Mouse (Mus musculus): Measurements from ENCODE around the gene Pawr.
"Not testable (repeated sequence)": the region's sequence is repeated elsewhere in the genome, so short reads cannot be mapped to it uniquely, and the experiment has no call there.

Gene Pawr

DNA sequence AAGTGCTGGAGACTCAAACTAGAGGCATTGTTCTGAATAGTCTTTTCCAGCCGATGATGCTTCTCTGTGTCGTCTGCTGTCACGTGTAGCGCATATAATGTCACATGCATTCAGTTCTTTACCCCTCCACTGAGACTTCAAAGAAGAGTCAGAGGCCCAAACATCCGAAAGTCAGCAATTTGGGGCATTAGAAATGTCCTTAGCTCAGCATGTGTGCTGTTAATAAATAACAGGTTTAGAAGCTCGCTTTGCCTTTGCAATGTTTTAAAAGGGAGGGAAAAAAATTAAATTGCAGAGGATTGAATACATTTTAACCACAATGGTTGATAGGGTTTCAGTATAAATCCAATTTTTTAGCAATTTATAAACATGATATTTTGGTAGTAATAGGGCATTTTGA lies 18.1 kb upstream of the Pawr start:
- in situ Hi-C loops (cut with MboI, MseI), result no loop called here

DNA sequence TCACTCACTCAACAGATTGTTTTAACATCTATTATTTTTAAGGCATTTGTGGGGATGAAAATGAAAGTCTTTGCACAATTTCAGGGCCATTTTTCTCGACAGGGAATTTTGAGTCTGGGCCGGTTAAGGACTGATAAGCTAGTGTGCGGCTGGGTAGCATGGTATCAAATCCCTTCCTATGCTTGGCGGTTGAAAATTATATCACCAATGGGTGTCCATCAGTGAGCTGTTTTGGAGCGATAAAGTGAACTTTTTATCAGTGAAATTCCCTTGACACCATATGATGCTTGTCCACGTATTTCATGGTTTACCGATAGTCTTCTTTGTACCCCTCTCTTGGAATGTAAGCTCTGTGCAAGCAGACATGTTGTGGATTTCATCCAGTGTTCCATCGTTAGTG lies 17.5 kb upstream of the Pawr start:
- in situ Hi-C loops (cut with MboI, MseI), result no loop called here

GRCm38 (mm10) chr10:108315236-108315635 lies 16.7 kb upstream of the Pawr start:
- in situ Hi-C loops (cut with MboI, MseI), result no loop called here

GRCm38 (mm10) chr10:108328356-108328755 lies 3.6 kb upstream of the Pawr start:
- in situ Hi-C loops (cut with MboI, MseI), result no loop called here

DNA sequence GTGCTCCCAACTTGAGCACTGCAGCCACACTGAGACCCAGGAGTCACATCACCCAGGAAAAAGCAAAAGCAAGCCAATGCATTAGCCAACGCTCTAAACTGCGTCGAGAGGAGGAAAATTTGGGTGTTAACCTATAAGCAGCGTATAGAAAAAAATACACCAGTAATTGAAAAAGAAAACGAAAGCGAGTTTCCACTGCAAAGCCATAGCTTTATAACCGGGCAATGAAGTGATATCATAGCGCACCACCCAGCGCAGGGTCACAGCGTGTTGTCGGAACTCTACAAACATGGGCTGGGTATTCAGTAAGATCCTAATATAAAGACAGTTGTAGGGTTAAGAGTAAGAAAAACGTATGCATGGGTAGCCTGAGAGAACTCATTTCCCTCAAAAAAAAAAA lies 2.9 kb upstream of the Pawr start:
- in situ Hi-C loops (cut with MboI, MseI), result no loop called here

DNA sequence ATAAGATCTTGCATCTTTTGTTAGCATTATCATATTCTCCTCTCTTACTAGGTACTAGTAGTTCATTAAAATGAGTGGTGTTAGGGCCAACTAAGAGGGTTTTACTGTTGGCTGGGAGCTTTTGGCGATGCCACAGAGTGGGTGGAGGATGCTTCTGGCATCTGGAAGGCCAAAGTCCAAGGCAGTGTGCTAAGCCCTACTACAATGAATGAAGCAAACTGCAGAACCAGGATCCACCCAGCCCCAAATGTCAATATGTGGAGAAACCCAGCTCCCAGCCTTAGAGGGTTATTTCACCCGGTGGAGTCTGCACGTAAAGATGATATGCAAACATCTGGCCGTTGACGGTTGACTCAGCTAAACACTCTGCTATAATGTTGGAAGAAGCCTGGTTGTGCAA lies 2.1 kb upstream of the Pawr start:
- in situ Hi-C loops (cut with MboI, MseI), result no loop called here

DNA sequence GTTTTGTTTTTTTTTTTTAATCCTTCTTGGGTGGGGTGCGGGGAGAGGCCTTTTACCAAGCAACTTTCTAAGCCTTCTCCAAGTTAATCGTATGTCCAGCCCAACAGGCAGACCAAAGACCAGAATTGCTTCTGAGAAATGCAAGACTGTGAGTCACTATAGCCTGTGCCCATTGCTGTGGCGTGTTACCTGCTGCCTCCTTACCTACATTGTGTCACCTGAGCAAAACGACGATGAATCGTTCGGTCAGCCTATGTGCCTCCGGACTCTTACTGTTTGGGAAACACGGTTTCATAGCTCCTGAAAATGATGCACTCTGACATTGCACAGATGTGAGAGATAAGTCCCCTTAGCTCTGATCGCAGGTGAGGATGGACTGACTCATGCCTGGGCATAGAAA lies 957 bp upstream of the Pawr start:
- in situ Hi-C loops (cut with MboI, MseI), result no loop called here

- in situ Hi-C loops (cut with MboI, MseI), result no loop called here
Measured at GRCm38 (mm10) chr10:108332571-108333541, 935 bp downstream of the Pawr start.

GRCm38 (mm10) chr10:108333642-108334041 lies 1.7 kb downstream of the Pawr start:
- in situ Hi-C loops (cut with MboI, MseI), result no loop called here

DNA sequence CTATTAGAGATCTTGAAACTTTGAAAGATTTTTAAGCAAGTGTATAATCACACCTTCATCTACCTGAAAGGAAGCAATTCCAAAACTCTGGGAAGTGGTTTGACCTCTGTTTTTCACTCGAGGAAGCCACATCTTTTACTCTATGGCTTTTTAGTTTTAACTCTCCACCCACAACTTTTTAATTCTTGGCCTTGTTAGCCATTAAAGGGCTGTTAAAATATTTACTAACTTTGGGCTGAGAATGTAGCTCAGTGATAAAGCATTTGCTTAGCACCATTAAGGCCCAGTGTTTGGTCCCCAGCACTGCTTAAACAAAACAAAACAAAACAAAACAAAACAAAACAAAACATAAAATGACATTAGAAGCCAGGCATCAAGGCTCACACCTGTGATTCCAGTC lies 2.2 kb downstream of the Pawr start:
- in situ Hi-C loops (cut with MboI, MseI), result no loop called here

GRCm38 (mm10) chr10:108335736-108336292 lies 3.9 kb downstream of the Pawr start:
- in situ Hi-C loops (cut with MboI, MseI), result no loop called here

DNA sequence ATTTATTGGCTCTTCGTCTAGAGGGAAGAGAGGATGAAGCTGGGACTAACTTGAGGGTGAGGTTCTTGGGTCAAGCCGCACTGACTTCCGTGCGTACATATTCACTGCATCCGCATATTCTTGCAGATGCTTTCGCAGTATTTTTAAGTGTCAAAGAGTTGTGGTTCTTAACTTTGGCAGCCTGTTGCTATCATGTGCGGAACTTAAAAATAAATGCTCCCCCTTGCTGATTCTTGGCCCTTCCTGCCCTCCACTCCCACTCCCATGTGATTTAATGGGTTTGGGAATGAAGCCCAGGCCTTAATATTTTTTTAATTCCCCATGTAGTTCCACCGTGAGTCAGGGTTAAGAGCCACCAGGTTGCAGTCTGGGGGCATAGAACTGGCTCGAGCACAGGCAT lies 4.7 kb downstream of the Pawr start:
- in situ Hi-C loops (cut with MboI, MseI), result no loop called here

- in situ Hi-C loops (cut with MboI, MseI), result no loop called here
Measured at GRCm38 (mm10) chr10:108338055-108338961, 6.4 kb downstream of the Pawr start.

- in situ Hi-C loops (cut with MboI, MseI), result no loop called here
Measured at GRCm38 (mm10) chr10:108339118-108339517, 7.2 kb downstream of the Pawr start.

DNA sequence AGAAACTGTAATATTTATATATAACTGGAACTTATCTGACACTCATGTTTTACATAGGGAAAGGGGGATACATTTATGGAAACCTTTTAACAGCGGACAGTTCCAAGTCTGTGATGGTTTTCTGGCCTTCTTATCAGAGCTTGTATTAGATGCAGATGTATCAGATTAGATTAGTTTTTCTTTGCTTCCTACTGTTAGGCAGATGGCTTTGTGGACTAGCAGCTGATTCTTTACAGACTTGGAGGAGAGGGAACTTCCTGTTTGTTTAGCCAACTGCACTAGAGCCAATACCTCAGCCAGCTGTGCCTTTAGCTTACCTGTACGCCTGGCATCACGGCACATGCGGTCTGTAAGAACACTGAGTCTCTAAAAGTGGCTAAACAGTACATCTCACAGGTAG lies 8.0 kb downstream of the Pawr start:
- in situ Hi-C loops (cut with MboI, MseI), result no loop called here

DNA sequence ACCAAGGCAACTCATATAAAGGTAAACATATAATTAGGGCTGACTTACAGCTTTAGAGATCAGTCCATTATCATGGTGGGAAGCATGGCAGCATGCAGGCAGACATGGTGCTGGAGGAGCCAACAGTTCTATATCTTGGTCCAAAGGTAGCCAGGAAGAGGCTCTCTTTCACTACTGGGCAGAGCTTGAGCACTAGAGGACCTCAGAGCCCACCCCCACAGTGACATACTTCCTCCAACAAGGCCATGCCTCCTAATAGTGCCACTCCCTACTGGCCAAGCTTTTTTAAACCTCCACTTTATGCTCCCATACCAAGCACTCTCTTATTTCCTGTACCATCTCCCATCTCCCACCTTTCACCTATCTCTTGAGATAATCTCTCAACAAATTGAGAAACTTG lies 11.8 kb downstream of the Pawr start:
- in situ Hi-C loops (cut with MboI, MseI), result no loop called here

DNA sequence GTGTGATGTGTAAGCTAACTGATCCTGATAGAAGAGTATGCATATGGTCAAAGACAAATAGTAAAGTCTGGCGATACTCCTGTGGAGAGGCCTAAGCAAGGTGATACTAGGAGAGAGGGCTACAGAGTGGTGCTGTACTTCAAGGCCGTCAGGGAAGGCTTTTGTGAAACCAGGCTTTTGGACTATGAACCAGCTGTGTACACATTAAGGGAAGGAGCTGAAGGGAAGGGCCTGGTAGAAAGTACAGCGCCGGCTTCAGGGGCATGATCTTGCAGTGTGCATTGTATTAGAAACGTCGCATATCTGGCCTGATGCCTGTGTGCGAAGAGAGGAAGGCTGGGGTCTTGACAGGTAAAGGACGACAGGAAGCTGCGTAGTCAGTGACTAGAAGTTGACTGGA lies 13.2 kb downstream of the Pawr start:
- in situ Hi-C loops (cut with MboI, MseI), result no loop called here

DNA sequence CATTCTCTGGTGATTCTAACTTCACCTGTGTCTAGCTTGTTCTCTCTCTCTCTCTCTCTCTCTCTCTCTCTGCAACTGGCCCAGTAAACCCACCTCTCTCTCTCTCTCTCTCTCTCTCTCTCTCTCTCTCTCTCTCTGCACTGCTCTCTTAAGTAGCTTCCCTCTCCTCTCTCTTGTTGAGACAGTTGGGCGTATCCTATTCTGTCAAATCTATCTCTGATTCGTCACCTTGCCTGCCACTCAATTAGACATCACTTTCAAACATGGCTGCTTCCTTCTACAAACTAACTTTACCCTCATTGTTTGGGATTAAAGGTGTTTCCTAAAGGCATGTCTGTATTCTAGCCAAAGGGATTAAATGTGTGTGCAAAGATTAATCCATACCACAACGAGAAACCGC lies 14.4 kb downstream of the Pawr start:
- in situ Hi-C loops (cut with MboI, MseI), result not testable (repeated sequence)

GRCm38 (mm10) chr10:108350125-108351070 lies 18.5 kb downstream of the Pawr start:
- in situ Hi-C loops (cut with MboI, MseI), result no loop called here

DNA sequence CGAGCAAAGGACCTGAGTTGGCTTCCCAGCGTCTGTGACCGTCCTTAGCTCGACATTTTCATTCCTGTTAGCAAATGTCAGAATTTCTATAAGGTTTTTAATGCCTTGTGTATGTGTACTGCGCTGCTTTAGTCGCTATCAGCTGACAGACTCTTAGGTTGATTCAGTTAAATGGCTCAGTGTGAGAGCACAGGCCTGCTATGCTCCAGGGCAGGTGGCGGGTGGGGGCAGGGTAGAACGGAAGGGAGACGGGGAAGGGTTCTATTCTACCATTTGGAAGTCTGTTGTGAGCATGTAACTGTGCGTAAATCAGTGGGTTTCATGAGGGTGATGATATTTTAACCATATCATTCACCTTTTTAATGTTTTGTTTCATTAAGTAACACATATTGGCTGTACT lies 21.0 kb downstream of the Pawr start:
- in situ Hi-C loops (cut with MboI, MseI), result no loop called here
